Mouse (Mus musculus) right cerebral cortex, postnatal 14 days (tissue): ENCODE data around the gene Tlr9.

ENCODE experiments used
- DNase-seq: peaks from one replicate; pipeline ENCODE4 v3.0.0; 2022

Gene Tlr9

DNA sequence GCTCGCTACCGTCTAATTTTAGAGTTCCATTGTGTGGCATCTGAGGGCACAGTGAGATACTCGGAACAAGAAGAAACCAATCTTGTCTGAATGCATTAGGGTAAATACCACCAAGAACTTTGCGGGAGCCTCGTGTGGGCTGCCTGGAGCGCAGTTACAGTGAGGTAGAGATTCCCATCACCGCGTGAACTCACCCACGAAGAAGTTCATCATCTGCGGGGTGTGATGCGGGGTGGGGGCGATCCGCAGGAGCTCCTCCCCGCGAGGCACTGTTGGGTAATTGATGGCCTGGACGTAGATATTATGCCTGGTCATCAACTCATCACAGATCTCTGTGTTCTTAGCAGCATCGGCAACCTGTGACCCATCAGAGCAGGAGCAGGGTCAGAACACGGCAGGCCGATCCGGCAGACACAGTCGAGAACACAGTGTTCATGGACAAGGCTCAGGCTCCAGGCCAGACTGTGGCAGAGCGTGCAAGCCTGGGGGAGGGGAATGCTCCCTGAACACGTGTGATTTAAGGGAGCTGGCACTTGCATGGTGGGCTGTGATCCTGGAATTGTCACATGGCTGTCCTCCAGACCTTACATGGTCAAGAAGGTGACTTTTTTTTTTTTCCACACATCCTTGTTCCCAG is 12.9 kb downstream of the Tlr9 start:
- no peak for DNase-seq

DNA sequence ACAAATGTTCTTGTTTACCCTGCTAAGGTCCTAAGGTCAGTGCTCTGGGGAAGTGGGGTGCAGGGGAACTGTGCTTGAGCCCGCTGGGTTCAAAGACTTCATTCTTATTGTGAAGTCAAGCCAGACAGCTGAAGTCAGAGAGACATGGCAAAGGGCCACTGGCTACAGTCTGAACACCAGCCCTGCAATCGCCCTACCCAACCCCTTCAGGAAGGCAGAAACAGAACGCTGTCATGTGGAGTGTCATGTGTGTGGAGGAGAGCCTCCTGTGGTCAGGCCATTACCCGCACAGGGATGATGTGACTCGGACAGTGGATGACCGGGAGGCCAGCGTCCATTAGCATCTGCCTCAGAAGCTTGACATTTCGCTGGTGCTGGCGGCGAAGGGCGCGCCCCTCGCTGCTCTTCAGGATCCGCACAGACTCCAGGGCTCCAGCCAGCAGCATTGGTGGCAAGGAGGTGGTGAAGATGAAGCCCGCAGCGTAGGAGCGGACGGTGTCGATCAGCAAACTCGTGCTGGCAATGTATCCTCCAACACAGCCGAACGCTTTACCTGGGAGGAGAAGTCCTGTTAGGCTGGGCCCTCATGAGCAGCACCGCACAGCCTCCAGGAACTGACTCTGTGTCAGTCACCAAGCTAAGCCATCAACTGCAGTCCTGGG is 13.9 kb downstream of the Tlr9 start:
- no peak for DNase-seq

DNA sequence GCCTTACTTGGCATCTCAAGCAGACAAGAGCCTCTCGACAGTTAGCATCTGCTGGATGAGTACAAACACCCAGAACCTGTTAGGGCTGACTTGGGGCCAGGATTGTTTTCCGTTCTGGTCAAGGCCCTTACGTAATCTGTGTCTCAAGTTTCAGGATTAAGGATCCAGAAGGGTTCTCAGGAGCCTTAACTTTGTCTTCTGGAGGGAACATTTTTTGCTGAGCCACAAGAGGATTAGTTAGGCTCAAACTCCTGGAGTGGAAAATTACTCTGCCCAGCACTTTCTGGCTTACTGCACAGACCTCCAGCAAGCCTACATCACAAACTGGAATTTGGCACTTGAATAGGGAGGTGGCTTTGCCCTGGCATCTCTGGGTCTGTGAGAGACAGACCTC is 14.4 kb downstream of the Tlr9 start:
- no peak for DNase-seq

DNA sequence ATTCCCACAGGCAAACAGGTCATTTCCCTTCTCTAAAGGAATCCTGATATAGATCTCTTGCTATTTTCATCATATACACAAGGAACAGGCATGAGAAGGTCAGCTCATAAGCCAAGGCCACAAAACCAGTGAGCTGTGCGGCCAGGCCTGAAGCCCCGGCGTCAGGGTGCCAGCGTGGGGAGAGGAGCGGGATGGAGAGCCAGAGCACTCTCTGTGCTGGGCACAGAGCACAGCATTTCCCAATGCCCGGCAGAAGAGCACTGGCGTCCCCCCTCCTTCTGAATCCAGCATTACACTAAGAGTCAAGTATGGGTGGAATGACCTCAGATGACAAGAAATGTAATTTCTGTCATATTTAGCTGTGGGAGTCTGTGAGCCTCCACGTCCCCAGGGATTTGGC is 15.0 kb downstream of the Tlr9 start:
- DNase-seq = no peak

DNA sequence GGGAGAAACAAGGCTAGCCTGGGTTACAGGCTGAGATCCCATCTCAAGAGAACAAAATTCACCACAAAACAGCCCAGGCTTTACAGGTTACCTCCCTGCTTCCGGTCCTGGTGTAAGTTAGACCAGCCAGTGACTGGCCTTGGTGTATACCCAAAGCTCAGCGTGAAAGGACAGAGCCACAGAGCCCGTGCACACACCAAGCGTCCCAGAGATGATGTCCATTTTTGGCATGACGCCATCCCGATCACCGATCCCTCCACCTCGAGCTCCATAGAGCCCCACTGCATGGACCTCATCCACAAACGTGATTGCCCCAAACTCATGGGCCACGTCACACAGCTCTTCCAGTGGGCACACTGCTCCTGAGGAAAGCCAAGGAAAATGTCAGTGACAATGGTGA is 15.5 kb downstream of the Tlr9 start:
- no peak for DNase-seq

DNA sequence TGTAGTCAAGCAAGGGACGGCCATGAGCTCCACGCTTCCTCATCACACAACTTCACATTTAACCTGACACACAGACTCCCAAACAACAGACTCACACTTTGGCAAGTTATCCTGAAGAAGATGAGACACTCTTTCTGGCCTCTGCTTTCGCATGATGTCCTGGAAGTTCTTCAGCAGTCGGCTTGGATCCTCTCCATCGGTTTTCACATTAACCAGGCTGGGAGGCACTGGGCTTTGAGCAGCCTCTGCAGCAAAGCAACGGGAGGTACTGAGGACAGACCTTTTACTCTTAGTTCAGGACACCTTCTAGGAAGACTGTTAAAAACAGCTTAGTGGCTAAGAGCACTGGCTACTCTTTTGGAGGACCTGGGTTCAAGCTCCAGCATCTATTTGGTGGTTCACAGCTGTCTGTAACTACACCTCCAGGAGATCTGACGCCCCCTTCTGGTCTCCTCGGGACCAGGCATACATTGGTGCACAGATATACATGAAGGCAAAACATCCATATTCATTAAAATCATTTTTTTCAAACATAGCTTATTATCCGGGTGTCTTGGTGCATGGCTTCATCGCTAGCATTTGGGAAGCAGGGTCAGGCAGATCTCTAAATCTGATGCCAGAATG is 19.3 kb downstream of the Tlr9 start:
- no peak for DNase-seq

DNA sequence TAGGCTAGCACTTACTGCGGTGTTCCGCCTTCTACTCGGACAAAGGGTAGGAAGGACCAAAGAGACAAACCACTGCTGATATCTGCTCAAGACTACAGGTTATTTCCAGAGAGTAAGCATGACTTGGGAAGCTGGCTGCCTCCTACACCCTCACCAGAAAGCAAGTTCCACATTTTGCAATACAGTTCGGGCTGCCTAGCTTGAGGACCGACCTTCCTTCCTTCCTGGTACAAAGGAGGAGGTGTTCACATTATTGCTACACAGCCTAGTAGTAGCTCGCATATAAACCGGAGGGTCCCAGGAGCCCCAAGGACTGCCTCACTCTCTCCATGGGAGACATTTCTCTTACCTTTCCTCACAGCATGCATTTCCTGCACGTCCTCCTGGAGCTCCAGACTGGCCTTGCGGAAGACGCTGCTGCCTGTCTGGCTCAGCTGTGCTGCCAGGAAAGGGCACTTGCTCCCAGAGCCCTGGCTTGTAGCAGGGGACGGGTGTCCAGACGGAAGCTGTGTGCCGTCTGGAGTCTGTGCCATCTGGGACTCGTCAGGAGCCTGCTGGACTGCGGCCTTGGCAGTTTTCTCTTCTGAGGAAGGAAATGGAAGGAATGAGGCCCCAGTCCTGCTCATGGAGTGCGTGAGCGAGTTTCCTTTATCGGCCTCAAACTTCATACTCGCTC is 20.6 kb downstream of the Tlr9 start:
- no peak for DNase-seq

DNA sequence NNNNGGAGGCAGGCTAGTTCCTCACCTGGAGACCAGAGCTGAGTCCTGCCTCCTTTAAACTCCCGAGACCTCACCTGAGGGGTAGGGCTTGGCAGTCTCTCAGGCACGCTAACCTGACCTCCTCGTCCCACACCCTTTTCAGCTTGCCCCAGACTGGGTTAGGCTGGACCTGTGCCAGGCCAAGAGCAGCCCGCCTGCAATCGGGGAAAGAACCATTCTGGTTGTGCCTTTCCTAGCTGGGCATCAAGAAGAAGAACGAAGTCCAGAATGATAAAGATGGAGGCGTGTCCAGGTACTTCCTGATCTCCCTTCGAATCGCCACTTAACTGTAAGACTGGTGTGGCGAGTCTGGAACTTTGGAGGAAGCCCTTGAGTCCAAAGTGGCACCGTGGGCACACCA is 27.2 kb downstream of the Tlr9 start:
- no peak for DNase-seq

DNA sequence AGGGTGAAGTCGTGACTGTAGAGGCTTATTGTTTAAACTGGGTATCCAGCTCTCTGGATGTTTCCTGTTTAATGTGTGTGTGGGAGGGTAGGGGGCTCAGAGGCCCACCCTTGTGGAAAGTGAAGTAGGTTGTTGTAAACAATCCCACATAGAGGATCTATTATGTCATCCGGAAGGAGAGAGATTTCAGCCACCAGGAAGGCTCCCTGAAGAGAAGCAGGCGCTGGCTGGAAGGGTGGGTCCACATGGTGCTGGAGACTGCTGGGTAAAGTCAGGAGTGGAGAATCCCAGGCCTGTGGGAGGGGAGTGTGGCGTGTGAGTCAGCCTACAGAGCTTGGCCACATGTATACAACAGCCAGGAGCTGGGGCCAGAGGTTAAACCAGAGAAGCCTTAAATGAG is 27.8 kb downstream of the Tlr9 start:
- DNase-seq = no peak

DNA sequence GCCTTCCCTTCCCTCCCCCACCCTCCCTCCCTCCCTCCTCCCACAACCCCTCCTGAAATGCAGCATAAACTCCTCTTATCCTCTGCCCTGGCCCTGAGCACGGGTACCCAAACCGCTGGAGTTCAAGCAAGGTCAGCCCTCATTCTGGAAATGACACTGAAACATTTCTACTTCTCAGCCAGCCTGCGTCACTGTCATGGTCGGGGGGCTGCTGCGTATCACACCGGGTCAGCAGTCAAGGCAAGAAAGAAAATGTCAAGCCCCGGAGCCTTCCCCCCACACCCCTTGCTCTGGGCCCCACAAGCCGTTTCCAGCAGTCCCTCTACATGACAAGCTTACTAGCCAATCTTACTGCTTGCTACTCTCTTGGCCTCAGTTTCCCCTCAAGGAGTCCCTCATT is 28.7 kb downstream of the Tlr9 start:
- DNase-seq = no peak

DNA sequence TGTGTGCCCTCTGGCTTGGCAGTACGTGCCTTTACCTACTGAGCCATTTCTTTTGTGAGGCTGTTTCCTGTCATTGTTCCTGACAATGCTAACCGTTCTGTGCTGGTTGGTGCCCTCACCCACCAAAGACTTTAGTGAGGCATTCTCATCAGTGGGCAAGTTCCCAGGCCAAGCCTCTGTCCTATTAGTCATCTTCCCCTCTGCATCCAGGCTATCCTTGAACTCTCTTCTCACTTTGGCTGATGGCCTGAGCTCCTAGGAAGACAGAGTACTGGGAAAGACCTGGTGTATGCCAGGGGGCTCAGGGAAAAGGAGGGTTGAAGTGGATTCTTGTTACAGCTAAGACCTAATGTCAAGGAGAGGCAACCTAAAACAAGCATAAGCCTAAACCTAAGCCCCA is 31.6 kb downstream of the Tlr9 start:
- DNase-seq = no peak

DNA sequence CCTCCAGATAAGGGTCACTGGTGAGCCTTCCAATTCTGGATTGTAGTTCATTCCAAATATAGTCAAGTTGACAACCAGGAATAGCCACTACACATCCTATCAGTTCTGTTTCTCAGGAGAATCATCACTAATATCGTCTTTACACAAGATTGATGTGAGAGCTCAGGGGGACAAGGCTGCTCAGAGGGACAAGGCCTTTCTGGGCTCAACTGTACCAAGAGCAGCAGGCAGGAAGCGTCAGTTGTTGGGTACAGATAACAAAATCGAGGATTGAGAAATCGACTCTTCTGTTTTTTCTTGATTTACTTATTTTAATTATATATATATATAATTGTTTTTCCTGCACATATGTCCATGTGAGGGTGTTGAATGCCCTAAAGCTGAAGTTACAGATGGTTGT is 36.0 kb downstream of the Tlr9 start:
- no peak for DNase-seq

DNA sequence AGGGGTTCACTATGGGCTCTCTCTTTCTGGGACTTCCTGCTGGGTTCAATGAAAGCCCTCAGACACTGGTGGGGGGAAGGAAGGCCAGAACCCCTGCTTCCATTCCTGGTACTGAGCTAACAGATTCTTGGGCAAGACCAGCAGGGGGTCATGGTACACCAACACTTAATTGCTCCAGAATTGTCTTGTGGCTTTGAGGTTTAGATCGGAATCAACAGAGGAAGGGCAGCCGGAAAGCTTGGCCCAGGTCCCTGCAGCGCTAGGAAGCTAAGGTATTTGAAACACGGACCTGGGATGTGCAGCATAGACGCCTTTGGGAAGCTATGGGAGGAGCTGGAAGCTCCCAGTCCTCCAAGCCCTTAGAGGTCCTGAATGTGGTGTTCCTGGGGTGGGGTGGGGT is 36.6 kb downstream of the Tlr9 start:
- DNase-seq = no peak

DNA sequence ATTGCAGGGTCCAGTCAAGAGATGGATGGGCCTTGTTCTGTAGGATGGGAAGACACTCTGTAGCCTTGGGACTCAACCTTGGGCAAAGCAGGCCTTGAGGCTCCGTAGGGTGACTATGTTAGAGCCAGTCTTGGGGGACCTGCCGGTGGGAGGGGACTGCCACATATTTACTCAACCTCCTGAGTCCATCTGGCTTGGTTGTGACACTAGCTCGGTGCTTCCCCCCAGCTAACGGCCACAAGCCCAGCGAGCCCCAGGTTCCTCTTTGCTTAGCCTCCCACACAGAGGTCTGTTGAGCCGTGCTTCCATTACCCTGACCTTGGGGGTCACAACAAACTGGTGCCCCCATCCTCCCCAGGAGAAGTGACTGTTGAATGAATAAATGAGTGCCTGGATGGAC is 38.7 kb downstream of the Tlr9 start:
- DNase-seq = no peak

DNA sequence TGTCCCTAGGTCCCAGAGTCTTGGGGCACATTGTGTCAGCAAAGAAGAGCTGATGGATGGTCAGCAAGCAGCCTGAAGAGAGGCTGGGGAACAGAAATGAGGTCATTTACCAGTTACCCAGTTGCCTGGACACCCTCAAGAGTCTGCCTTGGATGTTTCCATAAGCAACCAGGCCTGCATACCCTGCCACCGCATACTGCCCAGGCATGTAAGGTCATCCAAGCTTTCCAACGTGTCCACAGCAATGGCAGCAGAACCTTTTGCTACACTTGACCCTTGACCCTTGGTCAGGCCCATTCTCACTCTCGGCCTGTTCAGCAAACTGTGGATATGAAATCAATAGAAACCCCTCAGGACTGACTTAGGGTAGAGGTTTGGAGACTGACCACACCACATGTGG is 39.1 kb downstream of the Tlr9 start:
- DNase-seq = no peak

DNA sequence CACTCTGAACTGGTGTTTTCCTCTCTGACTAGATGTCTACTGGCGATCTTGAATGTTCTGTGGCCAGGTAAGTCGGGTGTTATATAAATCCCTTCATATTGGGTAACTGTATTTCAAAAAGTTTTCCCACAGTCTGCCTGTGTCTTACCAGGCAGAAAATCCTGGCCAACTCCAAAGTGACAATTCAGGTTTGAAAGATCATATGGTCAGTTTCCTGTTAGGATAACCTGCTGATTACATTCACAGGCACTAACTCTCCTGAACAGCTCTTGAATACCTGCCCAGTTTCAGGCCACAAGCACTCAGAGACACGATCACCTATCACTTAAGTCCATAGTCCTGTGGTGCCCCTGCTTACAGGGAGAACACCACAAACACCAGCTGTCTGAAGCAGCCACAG is 39.7 kb downstream of the Tlr9 start:
- DNase-seq = no peak

DNA sequence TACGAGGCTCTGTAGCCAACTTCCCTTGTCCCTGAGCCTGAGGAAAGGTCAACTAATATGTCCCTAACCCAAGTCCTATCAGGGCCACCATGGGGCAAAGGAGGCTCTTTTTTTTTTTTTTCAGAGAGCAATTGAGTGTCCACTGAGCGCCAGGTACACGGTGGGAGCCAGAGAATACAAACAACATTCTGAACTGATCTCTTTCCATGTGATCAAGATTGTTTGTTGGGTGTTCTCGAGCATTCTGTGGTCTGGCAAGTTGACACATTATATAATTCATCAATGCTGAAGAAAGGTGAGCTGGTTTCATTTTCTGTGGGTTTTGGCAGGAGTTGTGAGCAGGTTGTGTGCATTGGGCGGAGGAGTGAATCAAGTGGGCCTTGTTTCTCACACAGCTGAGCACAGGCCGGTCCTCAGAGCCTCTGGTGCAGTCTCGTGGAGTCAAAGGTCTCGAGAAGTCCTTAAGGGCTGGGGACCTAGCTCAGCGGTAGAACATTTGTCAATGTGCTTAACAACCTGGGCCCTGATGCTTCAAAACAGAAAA is 41.1 kb downstream of the Tlr9 start:
- no peak for DNase-seq

DNA sequence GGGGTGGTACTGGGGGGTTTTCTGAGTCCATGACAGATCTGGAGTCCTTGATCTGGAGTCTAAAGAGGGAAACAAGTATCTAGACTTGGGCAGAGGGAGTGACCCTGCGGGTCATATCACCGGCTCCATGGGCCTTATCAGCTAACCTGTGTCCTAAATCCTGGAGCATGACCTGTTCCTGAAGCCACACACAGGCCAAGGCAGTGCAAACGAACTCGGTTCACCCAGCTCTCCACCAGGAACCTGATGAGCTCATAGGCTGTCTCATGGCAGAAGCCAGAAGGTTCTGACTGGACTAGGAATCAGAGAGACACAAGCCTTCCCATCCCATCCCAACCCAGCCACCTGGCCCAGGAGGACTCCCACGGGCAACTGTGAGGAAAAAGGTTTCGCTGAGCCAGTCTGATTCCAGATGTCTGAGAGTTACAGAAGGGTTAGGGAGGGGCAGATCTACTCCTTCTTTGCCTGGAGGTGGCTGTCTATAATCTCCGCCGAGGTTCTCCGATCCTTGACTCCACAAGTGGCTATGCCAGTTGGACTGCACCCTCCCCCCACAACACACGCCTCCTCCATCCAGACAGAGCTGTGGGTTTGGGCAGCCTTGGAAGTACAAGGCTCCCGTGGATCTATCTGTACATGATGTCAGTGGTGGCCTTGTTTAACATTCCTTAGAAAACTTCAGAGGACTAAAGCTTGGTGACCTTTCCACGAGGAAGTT is 43.1 kb downstream of the Tlr9 start:
- DNase-seq = no peak

DNA sequence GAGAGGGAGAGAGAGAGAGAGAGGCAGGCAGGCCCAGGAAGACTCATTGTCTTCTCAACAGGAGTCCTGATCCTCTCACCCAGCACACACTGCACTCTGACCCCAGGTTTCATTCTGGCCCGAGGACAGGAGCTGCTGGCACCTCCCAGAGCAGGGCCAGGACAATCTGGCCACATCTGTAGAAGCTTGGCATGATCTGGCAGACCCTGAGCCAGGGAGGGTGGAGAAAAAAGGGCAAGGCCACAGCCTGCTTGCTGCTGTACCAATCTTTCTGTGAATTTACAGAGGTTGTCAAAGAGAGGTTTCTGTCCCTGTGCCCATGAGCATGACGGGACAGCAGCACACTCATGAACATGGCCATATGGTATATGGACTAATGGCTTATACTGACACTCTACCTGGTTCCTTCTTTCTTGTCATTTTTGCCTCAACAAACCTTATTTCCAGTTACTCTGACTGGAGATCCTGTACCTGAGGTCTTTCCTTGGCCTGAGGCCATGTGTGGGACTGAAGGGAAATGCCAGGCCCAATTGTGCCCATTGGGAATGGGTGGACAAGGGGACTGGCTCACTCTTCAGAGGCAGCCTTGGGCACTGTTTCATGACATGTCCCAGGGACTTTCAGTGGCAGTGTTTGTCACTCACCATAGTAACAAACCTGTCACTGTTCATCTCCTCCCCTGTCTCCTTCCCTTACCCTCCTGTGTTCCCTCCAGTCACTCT is 44.7 kb downstream of the Tlr9 start:
- DNase-seq = no peak

DNA sequence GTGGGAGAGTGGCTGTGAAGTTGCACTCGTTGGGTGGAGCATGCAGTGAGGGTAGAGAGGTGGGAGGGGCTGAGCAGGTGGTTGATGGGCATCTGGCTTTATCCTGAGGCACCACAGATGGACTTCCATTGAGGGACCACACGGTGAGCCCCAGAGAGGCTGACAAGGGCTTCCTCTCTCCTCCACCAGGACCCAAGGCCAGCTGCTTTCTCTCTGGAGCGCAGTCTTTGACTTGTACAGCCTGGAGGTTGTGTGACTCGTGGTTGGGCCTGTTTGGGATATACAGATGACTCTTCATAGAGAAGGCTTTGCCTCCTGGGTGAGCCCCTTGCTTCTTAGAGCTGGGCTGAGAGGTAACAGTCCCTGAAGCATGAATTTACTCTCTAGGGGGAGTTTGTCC is 46.0 kb downstream of the Tlr9 start:
- no peak for DNase-seq

DNA sequence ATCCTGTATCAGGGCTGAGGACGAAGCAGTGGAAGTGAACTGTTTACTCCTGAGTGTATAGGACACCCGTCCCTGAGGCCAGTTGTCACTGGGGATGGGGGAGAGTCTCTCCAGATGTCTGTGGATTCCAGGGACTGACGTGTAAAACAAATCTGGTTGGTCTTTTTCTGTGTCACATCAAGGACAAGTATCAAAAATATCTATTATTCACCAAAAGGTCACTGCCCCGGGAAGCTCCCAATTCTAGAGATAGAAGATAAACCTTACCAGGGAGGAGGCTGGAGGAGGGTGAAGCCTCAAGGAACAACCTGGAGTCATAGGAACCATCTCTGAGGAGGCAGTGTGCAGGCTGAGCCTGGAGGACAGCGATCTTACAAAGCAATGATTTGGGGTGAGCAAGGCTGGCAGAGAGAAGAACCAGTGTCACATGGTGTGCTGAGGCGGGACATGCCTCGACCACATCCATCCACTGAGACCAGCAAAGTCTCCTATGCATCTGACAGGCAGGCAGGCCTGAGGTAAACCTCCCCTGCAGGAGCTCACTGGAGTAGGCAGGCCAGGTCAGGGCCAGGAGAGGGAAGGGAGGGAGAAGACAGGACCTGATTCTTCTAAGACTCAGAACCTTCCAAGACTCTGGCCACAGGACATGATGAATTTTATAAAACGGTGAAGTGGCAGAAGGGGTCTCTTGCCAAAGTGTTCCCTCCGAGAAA is 46.8 kb downstream of the Tlr9 start:
- no peak for DNase-seq

DNA sequence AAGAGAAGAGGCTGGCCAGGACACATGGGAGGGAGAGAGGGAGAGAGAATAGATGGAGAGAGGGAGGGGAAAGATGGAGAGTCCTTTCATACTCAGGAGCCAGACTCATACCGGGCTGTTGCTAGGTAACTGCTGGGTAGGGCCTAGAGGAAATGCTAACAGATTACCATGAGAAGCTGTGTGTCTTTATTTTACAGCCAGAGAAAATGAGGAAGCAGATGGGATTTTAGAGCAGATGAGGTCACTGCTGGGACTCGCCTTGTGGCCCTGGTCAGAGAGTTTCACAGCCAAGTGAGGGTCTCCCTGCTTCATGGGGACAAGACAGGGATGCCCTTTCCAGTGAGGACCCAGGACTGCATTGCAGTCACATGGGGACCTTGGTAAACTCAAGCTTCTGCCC is 47.5 kb downstream of the Tlr9 start:
- DNase-seq = no peak
